Mouse (Mus musculus): Measurements from ENCODE around the gene Cxcl10.

- TF ChIP-seq MYOD1 (IDR thresholded peaks at IDR 0.05; ENCODE audit: control insufficient read depth, insufficient read length, low read depth): no peak
- TF ChIP-seq CTCF (IDR thresholded peaks at IDR 0.05; ENCODE audit: control insufficient read depth, insufficient read depth, insufficient read length): no peak
- TF ChIP-seq MYOG (IDR thresholded peaks at IDR 0.05; ENCODE audit: control insufficient read depth, extremely low read depth, insufficient read length): no peak
These were observed 20.8 kb downstream of the Cxcl10 start, which contains the start of gene Cxcl9 for GRCm38 (mm10) chr5:92327929-92328328.

Data from C2C12 (cell line).